Mouse (Mus musculus) lung, postnatal 0 days (tissue): ENCODE data around the gene Sync. TPM values are rescaled to one million over a fixed set of nuclear protein-coding genes. Genes with fewer than 3 reads are reported as not detected.

Source experiments
- ATAC-seq: fragments of 200-750 bp; cut with Nextera tagmentation; 2 replicates; pipeline ENCODE4 v1.8.0; 2017; ENCODE audit warnings: moderate library complexity
- DNase-seq: peaks from one replicate; pipeline ENCODE4 v3.0.0-alpha.2; 2016; ENCODE audit warnings: low spot score
- H3K27ac ChIP-seq: fragments of 300-500 bp; sonication (generic); 2 replicates; pipeline ENCODE4 v1.5.1; 2014; ENCODE audit warnings: antibody characterized with exemption, mild to moderate bottlenecking, low read length, mixed read lengths
- H3K27me3 ChIP-seq: fragments of 300-500 bp; sonication (generic); replicated peaks from 2 replicates; pipeline ENCODE4 v1.6.1; 2014; ENCODE audit warnings: low read length, mixed read lengths; ENCODE audit not compliant: insufficient read depth
- H3K36me3 ChIP-seq: fragments of 300-500 bp; sonication (generic); 2 replicates; pipeline ENCODE4 v1.6.1; 2014; ENCODE audit warnings: low read length, mixed read lengths; ENCODE audit not compliant: insufficient read depth
- H3K4me1 ChIP-seq: fragments of 300-500 bp; sonication (generic); 2 replicates; pipeline ENCODE4 v1.6.1; 2014; ENCODE audit warnings: antibody characterized with exemption, low read depth, low read length, mixed read lengths; ENCODE audit not compliant: insufficient read depth
- H3K4me2 ChIP-seq: fragments of 300-500 bp; sonication (generic); replicated peaks from 2 replicates; pipeline ENCODE4 v1.6.1; 2014; ENCODE audit warnings: low read depth, mild to moderate bottlenecking, low read length, moderate library complexity, mixed read lengths
- H3K4me3 ChIP-seq: fragments of 300-500 bp; sonication (generic); 2 replicates; pipeline ENCODE4 v1.5.1; 2014; ENCODE audit warnings: low read depth, low read length
- H3K9ac ChIP-seq: fragments of 300-500 bp; sonication (generic); replicated peaks from 2 replicates; pipeline ENCODE4 v1.6.1; 2014; ENCODE audit warnings: low read depth, mild to moderate bottlenecking
- H3K9me3 ChIP-seq: fragments of 300-500 bp; sonication (generic); 2 replicates; pipeline ENCODE4 v1.6.1; 2016; ENCODE audit warnings: low read length, mixed read lengths
- CTCF ChIP-seq: IDR thresholded peaks from 2 replicates; pipeline ENCODE4 v1.5.1; 2016; ENCODE audit warnings: antibody characterized with exemption, mild to moderate bottlenecking
- EP300 ChIP-seq: IDR thresholded peaks from 2 replicates; pipeline ENCODE4 v1.6.1; 2016; ENCODE audit warnings: antibody characterized with exemption, mild to moderate bottlenecking, control low read depth
- WGBS: fragments of 180-500 bp; shearing (Covaris S2); extraction: QIAGEN DNeasy Blood & Tissue Kit; methylation state at CpG from one replicate; pipeline ENCODE4 v1.1.7; 2014; 5-methylcytosine and 5-hydroxymethylcytosine counted together
- microRNA-seq: library from miRNA; unstranded; fragments of <30 nt; microRNA quantifications from one replicate; pipeline ENCODE4, GENCODE M21; 2016
- polyA plus RNA-seq: library from polyadenylated mRNA; unstranded; fragments of >200 nt; fragmentation: Nextera tagmentation; extraction: Ambion mirVana; gene quantifications from 2 replicates; pipeline ENCODE4 v1.2.1, GENCODE M21; 2015

Sync gene
- polyA plus RNA-seq, 1 experiment from 2014 or later, result 0.80 TPM

DNA sequence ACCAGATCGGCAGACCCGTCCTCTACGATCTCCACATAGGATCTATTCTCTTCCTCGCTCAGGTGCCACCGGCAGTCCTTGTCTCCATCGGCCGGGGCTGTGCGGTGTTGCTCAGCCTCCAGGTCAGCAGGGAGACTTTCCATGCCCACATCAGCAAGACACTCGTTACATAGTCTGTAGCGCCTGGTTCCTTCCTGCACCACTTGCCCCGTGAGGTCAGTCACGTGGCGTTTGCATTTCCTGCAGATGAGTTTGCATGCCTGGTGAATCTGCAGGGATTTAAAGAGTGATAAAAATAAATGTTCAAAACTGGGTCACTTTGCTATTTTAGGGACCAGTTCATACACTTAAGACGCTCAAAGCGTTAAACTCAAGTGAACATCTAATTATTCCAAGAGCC lies 66.8 kb downstream of the Sync start:
- no peak for TF ChIP-seq EP300
- TF ChIP-seq CTCF, result no peak
- no peak overlapping the region for H3K9ac ChIP-seq
- no peak for ATAC-seq
- H3K4me1 ChIP-seq, result no peaks in the 10 kb centered on the region
- no peak overlapping the region for H3K27ac ChIP-seq
- H3K27me3 ChIP-seq, result no peaks in the 10 kb centered on the region
- DNase-seq, result no peak
- H3K36me3 ChIP-seq, result peaks cover 15% of the 10 kb centered on the region; the same call in 1 of the 2 replicates
- H3K9me3 ChIP-seq, result no peaks in the 10 kb centered on the region
- H3K4me3 ChIP-seq, result no peak overlapping the region
- no peak overlapping the region for H3K4me2 ChIP-seq
- WGBS, result 75% methylated on average over 15 of the region's 15 CpGs

GRCm38 (mm10) chr4:129357613-129358163 lies 70.3 kb downstream of the Sync start:
- Histone ChIP-seq H3K4me2 (no peak overlapping the region), H3K36me3 (peaks cover 22% of the 10 kb centered on the region; the same call in 1 of the 2 replicates), H3K27me3 (no peaks in the 10 kb centered on the region), H3K9ac (no peak overlapping the region), H3K9me3 (no peaks in the 10 kb centered on the region), H3K4me3 (no peak overlapping the region), H3K27ac (no peak overlapping the region), H3K4me1 (no peaks in the 10 kb centered on the region)
- no peak for ATAC-seq
- TF ChIP-seq CTCF (no peak), EP300 (no peak)
- 83% methylated on average over 15 of the region's 15 CpGs for WGBS
- no peak for DNase-seq

Small RNA genes within 50 kb of the gene (microRNA-seq; reads per million reads assigned to microRNA genes)
- not detected for gene Gm22994

Other genes starting within 250 kb of the Sync start
- gene Rnf19b, start 229.3 kb upstream of the Sync start, polyA plus RNA-seq, result 10.9 and 11.7 TPM in 2 replicates
- 2.4 and 2.9 TPM in 2 replicates for gene Tmem54, start 182.1 kb upstream of the Sync start, polyA plus RNA-seq
- 0.51 and 1.1 TPM in 2 replicates for gene Hpca, start 165.6 kb upstream of the Sync start, polyA plus RNA-seq
- gene Fndc5, start 150.6 kb upstream of the Sync start, polyA plus RNA-seq, result 7.6 and 9.7 TPM in 2 replicates
- gene S100pbp, start 97.9 kb upstream of the Sync start, polyA plus RNA-seq, result 7.3 and 7.5 TPM in 2 replicates
- 26.4 and 27.1 TPM in 2 replicates for gene Yars, start 97.9 kb upstream of the Sync start, polyA plus RNA-seq
- 6.7 and 7.9 TPM in 2 replicates for gene C77080, start 26.2 kb upstream of the Sync start, polyA plus RNA-seq
- gene Rbbp4, start 47.8 kb downstream of the Sync start, polyA plus RNA-seq, result 159 and 182 TPM in 2 replicates
- gene Zbtb8os, start 48.1 kb downstream of the Sync start, polyA plus RNA-seq, result 32.3 and 36.5 TPM in 2 replicates
- 15.6 and 16.9 TPM in 2 replicates for gene Zbtb8a, start 90.5 kb downstream of the Sync start, polyA plus RNA-seq
- gene Zbtb8b, start 153.2 kb downstream of the Sync start, polyA plus RNA-seq, result 1.8 and 2.8 TPM in 2 replicates
- 29.0 TPM in 2 replicates for gene Bsdc1, start 174.0 kb downstream of the Sync start, polyA plus RNA-seq
- 0.11 and 0.12 TPM in 2 replicates for gene Tssk3, start 203.4 kb downstream of the Sync start, polyA plus RNA-seq
- gene Fam229a, start 203.6 kb downstream of the Sync start, polyA plus RNA-seq, result 0.89 and 2.5 TPM in 2 replicates
- 175 and 224 TPM in 2 replicates for gene Marcksl1, start 226.0 kb downstream of the Sync start, polyA plus RNA-seq